In the genomic region with DNA sequence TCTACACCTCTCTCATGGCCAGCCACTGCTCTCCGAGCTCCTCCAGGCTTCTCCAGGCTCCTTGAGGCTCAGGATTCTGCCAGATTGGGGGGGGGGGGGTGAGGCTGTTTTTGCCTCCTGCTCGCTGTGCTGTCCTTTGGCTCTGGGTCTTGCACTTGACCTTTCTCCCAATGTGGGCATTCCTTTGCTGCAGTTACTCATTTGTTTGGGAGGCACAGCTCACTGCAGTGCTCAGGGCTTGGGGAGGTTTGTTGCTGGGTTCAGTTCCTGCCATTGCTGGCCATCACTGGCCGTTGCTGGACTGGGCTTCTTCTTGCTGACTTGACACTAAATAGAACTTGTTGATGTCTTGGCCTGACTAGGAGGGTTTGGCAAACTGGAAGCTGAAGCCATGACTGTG, we compare ENCODE assay signal across 18 mouse cellular contexts. TPM values are rescaled to one million over a fixed set of nuclear protein-coding genes. Genes with fewer than 3 reads are reported as not detected.
DNase-seq lines count a peak whose midpoint lies in the region; TF ChIP-seq lines count a peak whose summit lies in the region.
"Had no signal": no experiment of that assay in that cellular context is flagged by ENCODE, and none has a peak within 500 bp of the region (broad histone marks: within the 10 kb centered on the region; RNA-seq: fewer than 3 reads in every experiment).

No protein-coding gene starts in this region.

- peak; percentile 23 to 69 for DNase-seq in adrenal gland, adult (ENCODE audit: inconsistent age in 2 of 2, low spot score in 1 of 2)
- no peak for DNase-seq in adrenal gland, adult 8-10 months
- peak; percentile 17 for DNase-seq in kidney, adult 2 months
- no peak for DNase-seq in kidney, postnatal 10 days
- peak; percentile 17 for DNase-seq in adrenal gland, postnatal 14 days
- DNase-seq in skeletal muscle tissue, adult 2 months (ENCODE audit: low read depth, low spot score) = peak; percentile 13
- no peak for DNase-seq in urinary bladder, postnatal 4 days (ENCODE audit: low spot score in 2 of 2)
- DNase-seq: B cell, adult 2 months; cerebellum, adult 18-20 months; cerebellum, postnatal 10 days; gastrocnemius, postnatal 10 days; heart, adult 18-20 months; heart, postnatal 10 days; heart, postnatal 4 days had no signal

- H3K27me3 ChIP-seq in kidney, adult 2 months (replicated peaks; ENCODE audit: control insufficient read depth, insufficient read depth, low read length) = no peaks in the 10 kb centered on the region
- H3K27me3 ChIP-seq: hindbrain, embryonic 12.5 days had no signal

- TF ChIP-seq CTCF in kidney, adult 2 months (conservative IDR thresholded peaks at IDR 0.05; ENCODE audit: insufficient read depth, insufficient read length, low read depth, low read length) = no peak

- no peak overlapping the region for H3K27ac ChIP-seq in kidney, adult 2 months (ENCODE audit: insufficient read depth, low read depth, low read length)
- H3K27ac ChIP-seq: embryonic facial prominence, embryonic 10.5 days; forebrain, embryonic 10.5 days; heart, embryonic 10.5 days; hindbrain, embryonic 12.5 days had no signal

- H3K4me1 ChIP-seq in kidney, adult 2 months (ENCODE audit: control insufficient read depth, insufficient read depth, low read length) = peaks cover 9% of the 10 kb centered on the region; the same call in 1 of the 2 replicates

- WGBS in kidney, adult 2 months = 42% methylated on average over 3 of the region's 3 CpGs

- TF ChIP-seq POLR2A in kidney, adult 2 months (IDR thresholded peaks at IDR 0.05; ENCODE audit: low read depth, low read length) = no peak

- H3K36me3 ChIP-seq in kidney, adult 2 months (ENCODE audit: control insufficient read depth, insufficient read depth, low read length) = no peaks in the 10 kb centered on the region

- no peak overlapping the region for H3K4me3 ChIP-seq in kidney, adult 2 months (ENCODE audit: insufficient read depth, low read depth, low read length)
- H3K4me3 ChIP-seq: embryonic facial prominence, embryonic 10.5 days; forebrain, embryonic 10.5 days; heart, embryonic 10.5 days; hindbrain, embryonic 12.5 days had no signal

RNA-seq across cellular contexts. Expression of a gene that starts 14.3 kb away (rescaled TPM):
- 10 to 100 TPM; 25.7 to 34.7 (median 30.7) TPM for total RNA-seq in adrenal gland, adult 8-10 months (2022)
- polyA plus RNA-seq in kidney, adult 2 months (2012; rRNA removed) = 25.9 and 31.4 TPM in 2 replicates
- 23.1 and 24.0 TPM in 2 replicates for total RNA-seq in adrenal gland, postnatal 14 days (2021)

Comparison
In these comparisons a context has a peak if more than half of its experiments do, and no peak if none do; other contexts are left out.
1. DNase-seq: peak in adrenal gland, adult (2 of 2), kidney, adult 2 months (single experiment), adrenal gland, postnatal 14 days (single experiment) and skeletal muscle tissue, adult 2 months (single experiment); none in adrenal gland, adult 8-10 months (single experiment), kidney, postnatal 10 days (single experiment) and urinary bladder, postnatal 4 days (0 of 2).